ENCODE assay signal across 21 mouse cellular contexts in genomic region chr4:137750121-137750520, GRCm38 (mm10). TPM values are rescaled to one million over a fixed set of nuclear protein-coding genes. Genes with fewer than 3 reads are reported as not detected.
DNase-seq lines count a peak whose midpoint lies in the region; ATAC-seq and TF ChIP-seq lines count a peak whose summit lies in the region.
"Had no signal": no experiment of that assay in that cellular context is flagged by ENCODE, and none has a peak within 500 bp of the region (broad histone marks: within the 10 kb centered on the region; RNA-seq: fewer than 3 reads in every experiment).

No protein-coding gene starts in this region.

- WGBS in liver, adult 2 months = 15% methylated on average over 9 of the region's 9 CpGs
- 58% methylated on average over 9 of the region's 9 CpGs for WGBS in liver, postnatal 0 days (ENCODE audit: insufficient replicate concordance)

- TF ChIP-seq EP300 in liver, postnatal 0 days (IDR thresholded peaks at IDR 0.05; ENCODE audit: low read depth) = no peak

- no peaks in the 10 kb centered on the region for H3K27me3 ChIP-seq in liver, adult 2 months (ENCODE audit: control insufficient read depth, insufficient read depth, low read length)
- H3K27me3 ChIP-seq in liver, postnatal 0 days (ENCODE audit: insufficient read depth, low read length) = no peaks in the 10 kb centered on the region
- H3K27me3 ChIP-seq: embryonic facial prominence, embryonic 12.5 days; limb, embryonic 15.5 days; midbrain, embryonic 12.5 days; neural tube, embryonic 13.5 days had no signal

- H3K9me3 ChIP-seq in liver, postnatal 0 days (ENCODE audit: low read length) = no peaks in the 10 kb centered on the region
- H3K9me3 ChIP-seq: embryonic facial prominence, embryonic 12.5 days; limb, embryonic 15.5 days; midbrain, embryonic 12.5 days; neural tube, embryonic 13.5 days had no signal

- H3K4me1 ChIP-seq in liver, adult 2 months (ENCODE audit: control insufficient read depth, insufficient read depth, low read length) = peaks cover 7% of the 10 kb centered on the region
- H3K4me1 ChIP-seq in liver, postnatal 0 days (ENCODE audit: insufficient read depth) = peaks cover 27% of the 10 kb centered on the region
- H3K4me1 ChIP-seq: midbrain, embryonic 12.5 days had no signal

- peak; percentile 69 for DNase-seq in gastrocnemius, adult 2 months
- no peak for DNase-seq in gastrocnemius, adult 18-20 months (ENCODE audit: low spot score)
- peak; percentile 65 for DNase-seq in liver, adult 2 months (ENCODE audit: extremely low read depth, low read depth, low spot score)
- no peak for DNase-seq in liver
- peak; percentile 55 for DNase-seq in heart, postnatal 4 days
- DNase-seq in liver, postnatal 0 days = no peak
- no peak for DNase-seq in left cerebral cortex, postnatal 10 days (ENCODE audit: extremely low spot score in 1 of 2, low spot score in 2 of 2)
- DNase-seq: adrenal gland, postnatal 25 days; cerebellum, adult 11 months; cerebellum, postnatal 10 days; kidney, adult 18-20 months; kidney, postnatal 10 days; layer of hippocampus, postnatal 36 days had no signal

- intact Hi-C loops in gastrocnemius, adult 2 months (cut with DNase I) = no loop called here
- intact Hi-C loops in left cerebral cortex, postnatal 10 days (cut with DNase I) = no loop called here

- no peak overlapping the region for H3K4me2 ChIP-seq in liver, postnatal 0 days (ENCODE audit: low read depth, low read length)
- H3K4me2 ChIP-seq: embryonic facial prominence, embryonic 12.5 days; limb, embryonic 15.5 days; midbrain, embryonic 12.5 days; neural tube, embryonic 13.5 days had no signal

- H3K79me2 ChIP-seq in liver, adult 2 months (ENCODE audit: control insufficient read depth, insufficient read depth, low read length) = no peaks in the 10 kb centered on the region

- H3K9ac ChIP-seq in liver, adult 2 months (ENCODE audit: low read depth, low read length) = peak overlapping the region; percentile 42
- 0 out of 2 replicates have a peak overlapping the region, but pooled peaks have one; percentile 21 for H3K9ac ChIP-seq in liver, postnatal 0 days (replicated peaks)
- H3K9ac ChIP-seq: embryonic facial prominence, embryonic 12.5 days; limb, embryonic 15.5 days; midbrain, embryonic 12.5 days; neural tube, embryonic 13.5 days had no signal

- no peak for TF ChIP-seq CTCF in gastrocnemius, adult 2 months (IDR thresholded peaks at IDR 0.05)
- TF ChIP-seq CTCF in liver, adult 2 months (IDR thresholded peaks at IDR 0.05; ENCODE audit: low read depth, low read length) = no peak
- TF ChIP-seq CTCF in liver, postnatal 0 days (IDR thresholded peaks at IDR 0.05; ENCODE audit: low read depth) = no peak

- H3K36me3 ChIP-seq in liver, adult 2 months (ENCODE audit: control insufficient read depth, insufficient read depth, low read length) = no peaks in the 10 kb centered on the region
- H3K36me3 ChIP-seq in liver, postnatal 0 days (replicated peaks; ENCODE audit: insufficient read depth, low read length) = 0 out of 2 replicates have a peak, but pooled peaks cover 6% of the 10 kb centered on the region
- H3K36me3 ChIP-seq: embryonic facial prominence, embryonic 12.5 days; limb, embryonic 15.5 days; neural tube, embryonic 13.5 days had no signal

- H3K27ac ChIP-seq in gastrocnemius, adult 2 months = peak overlapping the region; percentile 68
- peak overlapping the region; percentile 58 for H3K27ac ChIP-seq in liver, adult 2 months (replicated peaks; ENCODE audit: insufficient read depth, low read depth, low read length)
- H3K27ac ChIP-seq in liver, postnatal 0 days (ENCODE audit: low read depth) = peak overlapping the region; percentile 92; the same call in 1 of the 2 replicates
- H3K27ac ChIP-seq: embryonic facial prominence, embryonic 12.5 days; midbrain, embryonic 12.5 days; neural tube, embryonic 13.5 days had no signal

- no peak overlapping the region for H3K4me3 ChIP-seq in gastrocnemius, adult 2 months
- H3K4me3 ChIP-seq in liver, adult 2 months (ENCODE audit: insufficient read depth, low read depth, low read length) = no peak overlapping the region
- H3K4me3 ChIP-seq in liver, postnatal 0 days (ENCODE audit: low read depth, low read length) = no peak overlapping the region
- H3K4me3 ChIP-seq: embryonic facial prominence, embryonic 12.5 days; limb, embryonic 15.5 days; midbrain, embryonic 12.5 days; neural tube, embryonic 13.5 days had no signal

- TF ChIP-seq POLR2A in liver, adult 2 months (IDR thresholded peaks at IDR 0.05; ENCODE audit: extremely low read depth, insufficient read depth, low read length) = no peak

- ATAC-seq in liver, postnatal 0 days = no peak
- ATAC-seq: activated CD4-positive, CD25-positive, alpha-beta regulatory T cell, adult 4 months; CD4-positive, CD25-positive, alpha-beta regulatory T cell, adult 4 months; forebrain, embryonic 14.5 days had no signal

RNA-seq across cellular contexts. Expression of gene Alpl, which starts 46.1 kb away (rescaled TPM):
- total RNA-seq in gastrocnemius, adult 2 months (2021) = 10 to 100 TPM; 10.3 to 42.2 TPM
- 10 to 100 TPM; 22.5 to 22.9 TPM for total RNA-seq in gastrocnemius, adult 18-20 months (2021)
- total RNA-seq in liver, adult 2 months (2014; rRNA removed) = 5.1 and 6.9 TPM in 2 replicates
- 7.3 and 10.0 TPM in 2 replicates for polyA plus RNA-seq in liver, adult 2 months (2012; rRNA removed)
- 1 to 10 TPM; 8.9 to 9.0 TPM for total RNA-seq in heart, postnatal 4 days (2021)
- polyA plus RNA-seq in liver, postnatal 0 days (2015; fragmentation: Nextera tagmentation; extraction: Ambion mirVana) = 14.7 and 18.7 TPM in 2 replicates
- 1 to 10 TPM; 7.4 to 8.8 TPM for total RNA-seq in left cerebral cortex, postnatal 10 days (2021)
- total RNA-seq: hematopoietic stem cell, adult 5-6 weeks had no signal

Comparison
In these comparisons a context has a peak if more than half of its experiments do, and no peak if none do; other contexts are left out.
1. DNase-seq: peak in gastrocnemius, adult 2 months (single experiment), liver, adult 2 months (single experiment) and heart, postnatal 4 days (single experiment); none in gastrocnemius, adult 18-20 months (single experiment), liver (single experiment), liver, postnatal 0 days (single experiment) and left cerebral cortex, postnatal 10 days (0 of 2).
2. Peak in every context shown above with its lines, with median percentiles within 50 percentile points of each other: H3K27ac ChIP-seq.